Mouse (Mus musculus) ovary, postnatal 10 days (tissue): ENCODE results near the gene Grm4.

Experiments used
- DNase-seq: peaks from one replicate; pipeline ENCODE4 v3.0.0; 2022; ENCODE audit warnings: low spot score

Gene Grm4

DNA sequence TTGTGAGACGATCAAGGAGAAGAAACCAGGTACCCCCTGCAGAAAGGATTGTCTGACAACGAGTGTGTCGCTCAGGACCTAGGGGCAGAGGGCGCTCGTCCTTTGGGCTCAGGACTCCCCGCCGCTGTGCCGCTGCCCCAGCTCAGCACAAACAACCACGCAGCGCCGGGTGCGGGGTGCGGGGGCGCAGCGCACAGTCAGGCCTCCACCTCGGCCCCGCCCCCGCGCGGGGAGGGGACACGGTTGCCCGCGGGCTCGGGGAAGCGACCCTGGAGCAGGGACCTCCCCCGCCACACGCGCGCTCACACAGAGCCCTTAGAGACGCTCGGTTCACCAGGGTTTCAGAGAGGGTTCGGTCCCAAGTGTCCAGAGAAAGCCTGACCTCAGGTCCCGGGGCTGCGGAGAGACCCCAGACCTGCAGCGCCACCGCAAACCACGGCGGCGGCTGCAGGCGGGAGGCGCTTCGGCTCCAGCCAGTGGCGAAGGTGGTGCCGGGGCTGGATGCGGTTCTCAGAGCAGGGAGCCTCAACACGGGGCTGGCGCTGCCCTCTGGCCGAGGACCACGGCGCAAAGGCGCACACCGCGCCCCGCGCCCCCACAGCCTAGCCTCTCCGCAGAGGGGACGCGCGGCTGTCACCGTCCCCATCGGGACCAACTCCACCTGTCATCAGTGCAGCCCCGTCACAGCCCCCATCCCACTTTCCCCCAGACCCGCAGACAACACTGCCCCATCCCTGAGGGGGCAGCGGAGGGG is 9.2 kb downstream of the Grm4 start:
- no peak for DNase-seq

DNA sequence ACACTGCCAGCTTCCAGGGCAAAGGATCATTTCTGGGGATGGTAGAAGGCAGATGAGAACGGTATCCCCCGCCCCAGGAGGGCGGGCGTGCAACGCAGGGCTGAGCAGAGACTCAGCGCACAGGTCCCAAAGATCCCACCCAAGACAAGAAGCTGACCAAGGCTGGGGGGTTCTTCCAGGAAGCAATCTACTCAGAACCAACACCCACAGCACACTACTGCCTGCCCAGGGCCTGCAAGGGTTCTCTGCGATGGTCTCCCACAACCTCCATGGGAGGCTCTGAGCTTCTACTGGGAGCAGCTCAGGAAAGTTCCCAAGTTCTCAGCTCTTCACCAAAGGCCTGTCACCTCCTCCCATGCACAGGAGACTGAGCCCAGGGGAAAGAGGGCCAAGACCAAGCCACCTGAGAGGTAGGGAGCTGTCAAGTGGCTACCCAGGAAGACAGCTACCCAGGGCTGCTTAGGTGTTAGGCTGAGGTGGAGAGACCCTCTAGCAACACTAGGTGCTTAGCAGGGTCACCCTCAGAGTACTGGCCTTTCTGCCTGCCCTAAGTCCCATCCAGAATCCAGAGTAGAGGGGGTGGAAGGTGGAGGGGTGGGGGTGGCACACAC is 10.0 kb downstream of the Grm4 start:
- DNase-seq = no peak

DNA sequence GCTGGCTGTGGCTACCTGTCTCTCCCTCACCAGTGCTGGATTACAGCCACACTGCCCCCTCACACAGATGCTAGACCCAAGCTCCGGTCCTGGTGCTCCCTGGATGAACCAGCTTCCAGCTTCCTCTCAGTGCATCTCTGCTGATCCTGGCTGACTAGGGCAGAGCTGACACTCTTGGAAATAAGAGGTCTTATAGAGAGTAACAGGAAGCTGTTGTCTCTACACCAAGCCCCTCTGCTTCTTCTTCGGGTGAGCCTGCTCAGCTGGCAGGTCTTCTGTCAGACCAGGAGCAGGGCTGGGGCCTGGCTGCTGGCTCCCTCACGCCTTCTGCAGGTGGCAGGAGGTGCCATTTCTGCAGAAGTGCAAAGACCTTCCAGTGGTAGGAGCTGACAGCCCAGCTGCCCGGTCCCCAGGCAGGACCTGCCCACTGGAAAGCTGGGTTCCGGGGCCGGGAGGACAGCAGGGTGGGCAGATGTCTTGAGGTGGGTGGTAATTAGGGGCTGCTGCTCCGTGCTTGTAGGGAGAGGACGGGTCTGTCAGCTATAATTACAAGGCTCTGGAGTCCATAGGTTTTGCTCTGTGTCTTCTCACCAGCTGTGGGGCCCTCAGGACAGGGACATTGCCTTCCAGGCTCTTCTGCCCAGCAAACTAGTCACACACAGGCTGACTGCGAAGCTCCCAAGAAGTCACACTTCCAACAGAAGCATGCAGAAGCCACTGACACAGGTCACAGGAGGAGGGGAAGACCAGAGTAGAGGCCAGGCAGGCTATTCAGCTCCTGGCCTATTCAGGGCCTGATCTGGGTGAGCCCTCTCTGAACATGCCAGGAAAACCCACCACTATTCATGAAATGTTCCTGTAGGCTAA is 10.7 kb downstream of the Grm4 start:
- DNase-seq = no peak

DNA sequence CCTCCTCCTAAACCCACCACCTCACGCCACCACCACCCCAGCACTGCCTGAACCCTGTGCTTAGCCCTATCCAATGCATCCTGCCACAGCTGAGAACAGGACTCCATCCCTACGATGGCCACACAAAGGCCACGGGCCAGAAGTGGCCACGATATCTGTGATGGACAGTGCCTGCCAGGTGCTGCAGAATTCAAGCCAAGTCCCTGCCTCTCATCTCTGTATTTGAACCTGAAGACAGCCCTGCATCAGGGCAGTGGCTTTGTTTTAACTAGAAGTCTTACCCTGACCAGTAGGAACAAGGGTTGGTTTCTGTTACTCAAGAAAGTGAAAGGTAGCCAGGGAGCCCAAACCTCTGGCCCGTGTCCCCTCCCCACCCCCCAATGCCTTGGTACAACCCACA is 12.1 kb downstream of the Grm4 start:
- no peak for DNase-seq

GRCm38 (mm10) chr17:27508513-27508912 is 12.7 kb downstream of the Grm4 start:
- DNase-seq = no peak

GRCm38 (mm10) chr17:27508002-27508401 is 13.2 kb downstream of the Grm4 start:
- no peak for DNase-seq

DNA sequence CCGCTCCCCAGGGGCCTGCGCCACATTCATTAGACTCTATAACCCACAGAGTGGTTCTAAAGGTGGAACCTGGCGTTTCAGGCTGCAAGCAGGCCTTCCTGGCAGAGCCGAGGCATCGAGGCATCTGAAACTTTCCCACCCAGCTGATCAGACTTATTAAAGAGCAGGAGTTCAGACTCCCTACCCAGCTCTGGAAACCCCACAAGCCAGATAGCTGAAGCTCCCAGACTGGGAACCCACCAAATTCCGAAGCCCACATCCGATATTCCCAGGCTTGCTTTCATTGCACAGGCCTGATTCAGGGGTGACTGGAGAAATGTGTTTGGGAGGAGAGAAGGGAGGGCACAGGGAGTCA is 13.6 kb downstream of the Grm4 start:
- DNase-seq = no peak

DNA sequence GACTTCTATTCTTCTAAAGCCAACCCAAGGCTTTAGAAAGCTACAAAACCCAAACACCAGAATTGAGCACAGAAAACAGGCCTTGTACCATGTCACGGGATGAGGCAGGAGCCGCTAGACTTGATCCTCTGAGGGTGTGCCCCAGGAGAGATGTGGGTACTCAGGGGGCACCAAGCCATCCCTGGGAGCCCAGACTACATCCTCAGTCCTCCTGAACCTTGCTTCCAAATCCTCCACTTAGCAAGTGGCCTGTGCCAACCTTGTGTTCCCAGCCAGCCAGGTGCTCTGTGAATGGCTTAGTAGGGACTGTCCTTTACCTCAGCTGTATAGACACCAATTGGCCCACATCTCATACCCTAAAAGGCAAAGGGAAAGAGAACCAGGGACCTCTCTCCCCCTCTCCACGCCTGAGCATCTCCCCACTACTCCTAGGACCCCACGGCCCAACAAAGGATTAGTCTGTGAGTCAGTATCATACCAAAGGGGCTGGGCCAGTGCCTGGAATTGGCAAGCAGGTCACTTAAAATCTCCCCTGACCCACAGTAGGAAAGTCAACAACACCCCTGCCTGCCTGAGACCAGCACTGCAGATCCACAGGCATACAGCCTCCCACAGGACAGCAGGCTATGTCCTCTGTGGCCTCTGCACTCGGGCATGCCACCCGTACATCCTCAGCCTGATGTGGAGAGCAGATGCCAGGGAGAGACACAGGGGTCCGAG is 14.2 kb downstream of the Grm4 start:
- no peak for DNase-seq

GRCm38 (mm10) chr17:27506362-27506761 is 14.8 kb downstream of the Grm4 start:
- DNase-seq = no peak

- DNase-seq = no peak
These were observed 15.9 kb downstream of the Grm4 start for GRCm38 (mm10) chr17:27505221-27505881.

GRCm38 (mm10) chr17:27503869-27504268 is 17.3 kb downstream of the Grm4 start:
- no peak for DNase-seq

DNA sequence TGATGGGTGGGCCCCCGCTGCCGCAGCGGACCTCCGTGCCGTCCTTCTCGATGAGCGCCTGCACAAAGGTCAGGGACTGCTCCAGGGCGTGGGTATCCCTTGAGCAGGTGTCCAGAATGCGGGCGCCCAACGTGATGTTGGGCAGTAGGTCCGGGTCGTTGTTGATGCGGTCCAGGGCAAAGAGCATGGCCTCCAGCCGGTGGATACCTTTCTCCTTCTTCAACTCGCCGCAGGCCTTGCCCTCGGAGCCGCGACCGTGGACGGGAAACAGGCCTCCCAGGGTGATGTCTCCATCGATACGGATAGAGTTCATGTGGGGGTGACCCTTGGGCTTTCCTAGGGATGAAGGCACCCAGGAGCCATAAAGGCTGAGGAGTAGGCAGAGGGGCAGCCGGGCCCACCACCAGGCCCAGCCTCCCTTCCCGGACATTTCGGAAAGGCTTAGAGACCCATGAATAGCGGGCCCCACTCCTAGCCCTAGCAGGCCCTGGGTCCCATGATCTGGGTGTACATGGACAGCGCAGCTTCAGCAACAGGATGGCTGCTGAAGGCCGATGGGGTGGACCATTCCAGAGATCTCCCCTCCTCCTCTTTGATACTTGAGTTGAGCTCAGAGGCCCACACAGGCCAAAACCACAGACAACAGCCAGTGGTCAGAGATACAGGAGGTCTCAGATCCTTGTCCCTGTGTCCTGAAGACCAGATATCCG is 18.3 kb downstream of the Grm4 start:
- no peak for DNase-seq

GRCm38 (mm10) chr17:27502288-27502687 is 18.9 kb downstream of the Grm4 start:
- DNase-seq = no peak

- DNase-seq = no peak
These were observed 19.6 kb downstream of the Grm4 start for GRCm38 (mm10) chr17:27501331-27502251.

DNA sequence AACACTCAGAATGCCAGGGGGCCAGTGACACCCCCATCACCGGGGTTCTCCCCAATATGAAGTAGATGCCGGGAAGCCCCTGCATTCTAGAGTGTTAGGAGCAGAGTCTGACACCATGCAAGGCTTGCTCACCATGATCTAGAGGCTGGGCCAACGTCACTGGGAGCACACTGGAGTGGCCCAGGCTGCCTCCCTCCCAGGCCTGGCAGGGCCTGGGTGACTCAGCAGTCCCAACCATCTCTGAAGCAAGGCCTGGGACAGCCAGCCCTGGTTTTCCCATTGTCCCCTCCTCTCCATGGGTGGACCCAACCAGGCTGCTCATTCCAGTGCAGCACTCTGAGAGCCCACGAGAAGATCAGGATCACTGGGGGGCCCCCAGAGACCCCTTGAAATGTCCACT is 20.4 kb downstream of the Grm4 start:
- DNase-seq = no peak

DNA sequence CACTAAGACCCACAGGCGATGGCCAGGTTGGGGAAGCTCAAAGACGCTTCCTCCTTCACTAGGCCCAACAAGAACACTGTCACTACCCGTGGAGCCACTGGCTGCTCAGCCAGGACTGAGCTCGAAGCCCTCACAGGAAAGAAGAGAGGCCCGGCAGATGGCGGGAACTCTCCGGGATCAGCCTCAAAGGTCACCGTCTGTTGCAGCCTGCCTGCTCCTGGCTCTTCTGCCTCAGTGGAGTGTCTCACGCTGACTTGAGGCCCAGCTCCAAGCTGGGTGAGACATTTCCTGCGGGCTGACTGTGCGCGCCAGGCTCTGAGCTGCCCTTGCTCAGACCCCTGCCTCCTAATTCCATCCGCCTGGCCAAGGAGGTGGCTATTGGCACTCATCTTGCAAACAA is 22.1 kb downstream of the Grm4 start:
- no peak for DNase-seq

DNA sequence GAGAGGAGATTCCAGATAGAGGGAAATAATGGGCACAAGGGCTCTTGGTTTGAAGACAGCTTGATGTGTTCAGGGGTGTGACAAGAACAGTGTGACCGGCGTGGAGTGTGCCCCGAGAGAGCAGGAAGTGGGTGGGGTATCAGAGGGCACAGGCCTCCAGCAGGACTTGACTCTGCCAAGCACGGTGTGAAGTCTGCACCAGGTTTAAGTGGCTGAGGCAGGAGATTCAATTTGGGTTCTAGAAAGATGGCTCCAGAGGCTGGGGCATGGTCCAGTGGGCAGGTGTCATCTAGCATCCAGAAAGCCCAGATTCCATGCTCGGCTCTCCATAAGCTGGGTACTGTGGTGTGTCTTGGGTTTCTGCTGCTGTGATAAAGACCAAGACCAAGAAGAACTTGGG is 23.4 kb downstream of the Grm4 start:
- DNase-seq = no peak

GRCm38 (mm10) chr17:27495008-27495540 is 26.1 kb downstream of the Grm4 start:
- no peak for DNase-seq

DNA sequence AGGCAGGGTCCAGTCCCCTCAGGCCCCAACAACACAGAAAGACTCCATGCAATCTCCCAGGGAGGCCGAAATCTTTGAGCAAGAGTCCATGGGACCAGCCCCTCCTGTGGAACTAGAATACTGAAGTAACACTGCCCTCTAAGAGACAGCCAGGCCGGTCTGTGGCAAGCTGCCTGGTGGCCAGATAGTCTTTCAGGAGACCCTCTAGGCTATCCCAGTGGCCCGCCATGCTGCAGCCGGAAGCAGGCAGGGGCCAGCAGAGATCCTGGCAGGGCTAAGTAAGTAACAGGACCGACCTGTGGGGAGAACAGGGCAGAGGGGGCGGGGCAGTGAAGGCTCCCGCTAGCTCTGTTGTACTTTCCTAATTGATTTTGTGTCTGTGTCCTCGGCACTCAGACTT is 27.2 kb downstream of the Grm4 start:
- DNase-seq = no peak

DNA sequence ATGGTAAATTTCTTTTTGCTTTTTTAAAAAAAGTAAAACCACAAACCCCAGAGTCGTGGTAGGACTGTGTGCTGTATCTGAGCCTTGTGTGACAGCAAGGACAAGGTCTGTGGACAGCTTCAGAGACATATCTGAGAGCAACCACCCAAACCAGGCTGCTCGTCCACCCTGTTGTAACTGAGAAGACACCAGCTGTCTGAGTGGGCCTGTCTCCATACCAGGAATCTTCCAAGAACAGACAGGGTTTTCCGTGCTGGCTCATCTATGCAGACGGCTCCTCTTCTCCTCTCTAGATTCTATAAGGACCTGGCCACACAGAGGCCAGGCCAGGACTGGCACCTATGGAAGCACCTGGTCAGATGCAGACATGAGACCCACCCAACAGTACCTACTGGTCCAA is 27.8 kb downstream of the Grm4 start:
- no peak for DNase-seq
